Mouse (Mus musculus) midbrain, postnatal 0 days (tissue): Measurements from ENCODE around the gene Edc4. TPM values are rescaled to one million over a fixed set of nuclear protein-coding genes. Genes with fewer than 3 reads are reported as not detected.
A peak's percentile ranks its signal among the peaks of the same experiment; 100 is the strongest.

ENCODE experiments used
- ATAC-seq: fragments of 200-750 bp; cut with Nextera tagmentation; 2 replicates; pipeline ENCODE4 v1.8.0; 2017; ENCODE audit warnings: moderate number of reproducible peaks, mild to moderate bottlenecking, moderate TSS enrichment, moderate library complexity; ENCODE audit not compliant: low FRiP score
- DNase-seq: peaks from one replicate; pipeline ENCODE4 v3.0.0-alpha.2; 2015; ENCODE audit warnings: low spot score
- H3K27ac ChIP-seq: fragments of 300-500 bp; sonication (generic); 2 replicates; pipeline ENCODE4 v1.5.1; 2014; ENCODE audit warnings: low read depth, mild to moderate bottlenecking, low read length, mixed read lengths
- H3K27me3 ChIP-seq: fragments of 300-500 bp; sonication (generic); 2 replicates; pipeline ENCODE4 v1.6.1; 2014; ENCODE audit warnings: low read length, control low read depth, mixed read lengths; ENCODE audit not compliant: insufficient read depth
- H3K36me3 ChIP-seq: fragments of 300-500 bp; sonication (generic); 2 replicates; pipeline ENCODE4 v1.6.1; 2014; ENCODE audit warnings: low read length, control low read depth, mixed read lengths; ENCODE audit not compliant: insufficient read depth
- H3K4me1 ChIP-seq: fragments of 300-500 bp; sonication (generic); 2 replicates; pipeline ENCODE4 v1.6.1; 2014; ENCODE audit warnings: mild to moderate bottlenecking, control low read depth, antibody characterized with exemption, low read length, mixed read lengths; ENCODE audit not compliant: insufficient read depth
- H3K4me2 ChIP-seq: fragments of 300-500 bp; sonication (generic); 2 replicates; pipeline ENCODE4 v1.6.1; 2014; ENCODE audit warnings: low read depth, mild to moderate bottlenecking, low read length, mixed read lengths; ENCODE audit not compliant: poor library complexity, severe bottlenecking
- H3K4me3 ChIP-seq: fragments of 300-500 bp; sonication (generic); 2 replicates; pipeline ENCODE4 v1.5.1; 2014; ENCODE audit warnings: low read depth, mild to moderate bottlenecking, low read length, moderate library complexity
- H3K9ac ChIP-seq: fragments of 300-500 bp; sonication (generic); replicated peaks from 2 replicates; pipeline ENCODE4 v1.6.1; 2014; ENCODE audit warnings: mild to moderate bottlenecking, low read length, moderate library complexity, mixed read lengths; ENCODE audit not compliant: poor library complexity, severe bottlenecking
- H3K9me3 ChIP-seq: fragments of 300-500 bp; sonication (generic); 2 replicates; pipeline ENCODE4 v1.6.1; 2016; ENCODE audit warnings: low read length, control low read depth
- CTCF ChIP-seq: IDR thresholded peaks from 2 replicates; pipeline ENCODE4 v1.5.1; 2016; ENCODE audit warnings: antibody characterized with exemption, mild to moderate bottlenecking
- WGBS: fragments of 180-500 bp; shearing (Covaris S2); extraction: QIAGEN DNeasy Blood & Tissue Kit; methylation state at CpG from one replicate; pipeline ENCODE4 v1.1.7; 2014; 5-methylcytosine and 5-hydroxymethylcytosine counted together
- polyA plus RNA-seq: library from polyadenylated mRNA; unstranded; fragments of >200 nt; fragmentation: Nextera tagmentation; extraction: Ambion mirVana; gene quantifications from 2 replicates; pipeline ENCODE4 v1.2.1, GENCODE M21; 2015
- total RNA-seq: library from RNA; depleted of rRNA; stranded (reverse); fragments of >200 nt; gene quantifications from 2 replicates; pipeline ENCODE4 v1.2.3, GENCODE M21; 2014

Edc4 gene
- total and polyA plus RNA-seq, 2 experiments from 2014 or later: 45.4 to 125 TPM

DNA sequence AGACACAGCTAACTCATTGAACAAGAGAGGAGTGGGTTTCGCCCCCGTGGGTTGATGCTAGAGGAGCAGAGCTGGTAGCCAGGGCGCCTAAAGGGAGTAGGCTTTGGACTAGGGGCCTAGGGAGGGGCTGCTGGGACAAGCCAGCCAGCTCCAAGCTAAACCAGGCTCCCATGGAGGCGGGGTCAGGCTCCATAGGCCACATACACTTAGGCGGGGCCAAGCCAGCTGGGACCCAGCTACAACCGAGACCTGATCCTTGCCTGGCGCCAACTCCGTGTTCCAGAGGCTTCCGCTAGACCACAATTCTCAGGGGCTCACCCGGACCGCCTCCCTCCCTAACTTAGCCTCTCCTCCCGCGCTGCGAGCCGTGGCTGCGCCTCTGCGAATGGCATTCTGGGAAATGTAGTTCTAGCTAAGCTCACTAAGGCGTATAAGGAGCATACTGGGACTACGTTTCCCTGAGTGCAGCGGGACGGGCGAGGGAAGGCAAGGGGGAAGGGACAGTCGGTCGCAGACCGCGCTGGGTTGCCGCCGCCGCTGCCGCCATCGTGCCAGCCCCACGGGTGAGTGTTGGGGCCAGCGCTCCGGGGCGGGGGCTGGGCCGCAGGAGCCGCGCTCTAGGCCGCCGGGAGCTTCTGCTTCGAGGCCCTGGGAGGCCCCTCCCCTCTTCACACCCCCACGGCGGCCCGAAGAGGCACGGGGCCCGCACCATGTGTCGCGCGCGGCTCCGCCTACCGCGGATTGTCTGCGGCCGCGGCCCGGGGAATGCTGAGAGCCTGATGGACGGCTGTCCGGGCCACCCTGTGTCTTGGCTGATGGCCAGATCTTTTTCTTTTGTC, 20.3 kb upstream of the Edc4 start, which contains the start of gene Nutf2:
Nutf2 (plus strand) TSS at position 438 of the 839 bp plus-strand sequence.
- under 1% methylated on average over 44 of the region's 59 CpGs for WGBS
- peak within 1 kb of the TSS; percentile 93 for H3K9ac ChIP-seq
- H3K4me1 ChIP-seq: peaks cover 23% of the 10 kb centered on the region
- peak; percentile 5; the same call in 1 of the 2 replicates for TF ChIP-seq CTCF
- H3K27me3 ChIP-seq: no peaks in the 10 kb centered on the region
- ATAC-seq: peak; percentile 96
- peak within 1 kb of the TSS; percentile 86 for H3K27ac ChIP-seq
- no peaks in the 10 kb centered on the region for H3K36me3 ChIP-seq
- peak; percentile 99 for DNase-seq
- peak within 1 kb of the TSS; percentile 59 for H3K4me3 ChIP-seq
- peak within 1 kb of the TSS; percentile 91 for H3K4me2 ChIP-seq
- H3K9me3 ChIP-seq: no peaks in the 10 kb centered on the region

DNA sequence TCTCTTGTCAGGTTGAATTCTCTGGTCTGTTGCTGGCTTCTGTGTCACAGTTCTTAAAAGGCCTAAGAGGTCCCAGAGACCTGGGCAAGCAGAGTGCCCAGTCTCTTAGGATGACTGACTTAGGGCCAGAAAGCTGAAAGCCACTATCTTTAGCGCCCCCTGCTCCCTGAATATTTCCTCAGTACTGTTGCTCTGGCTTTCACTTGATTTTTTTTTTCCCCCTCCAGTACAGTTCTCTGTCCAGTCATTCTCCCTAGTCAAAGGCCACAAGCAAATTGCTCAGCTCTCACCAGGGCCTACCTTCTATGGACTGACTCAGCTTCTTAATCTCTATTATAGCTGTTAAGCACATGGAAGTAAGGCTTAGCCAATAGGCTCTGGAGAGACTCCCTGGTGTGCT, 18.7 kb upstream of the Edc4 start:
- TF ChIP-seq CTCF: peak; percentile 48

DNA sequence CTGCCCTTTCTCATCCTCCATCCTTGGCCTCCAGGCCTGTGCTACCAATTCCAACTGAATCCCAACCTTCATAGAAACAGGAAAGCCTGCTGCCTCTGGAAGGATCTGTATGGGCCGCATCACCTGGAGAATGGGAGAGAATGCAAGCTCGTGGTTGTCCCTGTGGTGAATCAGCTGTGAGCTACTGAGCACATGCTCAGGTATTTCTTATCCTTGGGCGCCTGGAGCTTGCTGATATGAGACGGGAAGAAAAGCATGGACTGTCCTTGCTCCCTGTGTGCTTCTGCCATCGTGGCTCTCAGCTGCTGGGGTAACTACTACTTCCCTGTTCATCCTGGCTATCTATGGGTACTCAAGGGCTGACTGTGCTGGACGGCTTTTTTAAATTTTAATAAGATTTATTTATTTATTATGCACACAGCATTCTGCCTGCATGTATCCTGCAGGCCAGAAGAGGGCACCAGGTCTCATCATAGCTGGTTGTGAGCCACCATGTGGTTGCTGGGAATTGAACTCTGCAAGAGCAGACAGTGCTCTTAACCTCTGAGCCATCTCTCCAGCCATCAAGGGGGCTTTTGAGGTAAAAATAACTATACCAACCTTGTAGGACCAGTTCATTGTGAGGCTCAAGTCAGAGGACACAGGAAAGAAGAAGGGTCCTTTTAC, 14.2 kb upstream of the Edc4 start:
- peak; percentile 63 for TF ChIP-seq CTCF
- Histone ChIP-seq H3K4me3 (no peak overlapping the region), H3K9ac (no peak overlapping the region), H3K4me2 (no peak overlapping the region), H3K27me3 (no peaks in the 10 kb centered on the region), H3K36me3 (peaks cover 12% of the 10 kb centered on the region; the same call in 1 of the 2 replicates), H3K4me1 (peaks cover 11% of the 10 kb centered on the region), H3K9me3 (no peaks in the 10 kb centered on the region), H3K27ac (no peak overlapping the region)
- no peak for DNase-seq
- 81% methylated on average over 6 of the region's 6 CpGs for WGBS
- no peak for ATAC-seq

More for the DNA sequence above, 18.7 kb upstream of the Edc4 start:
- Histone ChIP-seq H3K27ac (no peak overlapping the region), H3K9me3 (no peaks in the 10 kb centered on the region), H3K9ac (peak overlapping the region; percentile 93; the same call in 1 of the 2 replicates), H3K27me3 (no peaks in the 10 kb centered on the region), H3K4me2 (peak overlapping the region; percentile 91), H3K4me3 (peak overlapping the region; percentile 59; the same call in 1 of the 2 replicates), H3K4me1 (peaks cover 17% of the 10 kb centered on the region), H3K36me3 (peaks cover 4% of the 10 kb centered on the region; the same call in 1 of the 2 replicates)
- 5% methylated on average over 1 of the region's 1 CpGs for WGBS
- ATAC-seq: no peak
- DNase-seq: peak; percentile 33

DNA sequence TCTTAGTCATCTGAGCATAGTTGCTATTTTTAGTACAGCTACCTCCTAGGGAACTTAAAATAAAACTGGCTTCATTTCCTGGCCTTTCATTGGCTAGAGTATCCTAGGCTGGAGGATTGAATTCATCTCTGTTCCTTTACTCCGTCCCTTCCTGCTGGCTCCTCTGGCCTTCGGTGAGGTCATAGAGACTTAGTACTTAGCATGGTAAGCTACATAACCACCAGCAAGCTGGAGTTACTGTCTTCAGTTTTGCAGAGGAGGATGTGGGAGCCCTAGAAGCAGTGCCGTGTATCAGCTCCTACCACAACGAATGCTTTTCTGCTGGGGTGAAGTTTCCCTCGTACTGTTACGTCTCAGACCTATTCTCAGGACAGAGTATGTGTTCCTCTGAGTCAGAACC, 6.4 kb upstream of the Edc4 start:
- H3K4me2 ChIP-seq: no peak overlapping the region
- H3K36me3 ChIP-seq: peaks cover 40% of the 10 kb centered on the region
- no peaks in the 10 kb centered on the region for H3K27me3 ChIP-seq
- no peak for TF ChIP-seq CTCF
- WGBS: 90% methylated on average over 6 of the region's 6 CpGs
- no peak overlapping the region for H3K27ac ChIP-seq
- no peak overlapping the region for H3K9ac ChIP-seq
- ATAC-seq (no peak), DNase-seq (no peak)
- H3K9me3 ChIP-seq: no peaks in the 10 kb centered on the region
- no peak overlapping the region for H3K4me3 ChIP-seq
- H3K4me1 ChIP-seq: no peaks in the 10 kb centered on the region

DNA sequence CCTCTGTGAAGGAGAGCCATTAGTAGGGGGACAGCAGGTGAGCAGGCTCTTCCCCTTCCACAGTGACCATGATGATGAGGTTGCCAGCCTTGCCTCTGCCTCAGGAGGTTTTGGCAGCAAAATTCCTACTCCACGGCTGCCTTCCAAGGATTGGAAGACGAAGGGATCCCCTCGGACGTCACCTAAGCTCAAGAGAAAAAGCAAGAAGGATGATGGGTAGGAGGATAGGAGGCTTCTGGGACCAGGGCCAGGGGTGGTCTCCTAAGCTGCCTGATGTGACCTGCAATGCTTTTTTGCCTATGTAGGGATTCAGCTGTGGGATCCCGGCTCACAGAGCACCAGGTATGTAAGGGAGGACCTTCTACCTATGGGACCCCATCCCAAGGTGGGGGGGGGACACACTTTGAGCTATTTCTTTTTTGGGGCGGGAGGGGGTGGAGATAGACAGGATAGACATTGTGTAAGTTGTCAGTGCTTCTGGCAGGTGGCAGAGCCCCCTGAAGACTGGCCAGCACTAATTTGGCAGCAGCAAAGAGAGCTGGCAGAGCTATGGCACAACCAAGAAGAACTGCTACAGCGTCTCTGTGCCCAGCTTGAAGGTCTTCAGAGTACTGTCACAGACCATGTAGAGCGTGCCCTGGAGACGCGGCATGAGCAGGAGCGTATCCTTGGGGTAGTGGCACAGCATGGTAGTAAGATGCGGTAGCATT, 9.2 kb downstream of the Edc4 start:
- ATAC-seq: no peak
- no peaks in the 10 kb centered on the region for H3K4me1 ChIP-seq
- H3K36me3 ChIP-seq: peaks cover 86% of the 10 kb centered on the region
- no peak overlapping the region for H3K4me2 ChIP-seq
- H3K9me3 ChIP-seq: no peaks in the 10 kb centered on the region
- no peak for DNase-seq
- no peak overlapping the region for H3K27ac ChIP-seq
- H3K9ac ChIP-seq: no peak overlapping the region
- no peak for TF ChIP-seq CTCF
- H3K4me3 ChIP-seq: no peak overlapping the region
- WGBS: 91% methylated on average over 12 of the region's 12 CpGs
- H3K27me3 ChIP-seq: no peaks in the 10 kb centered on the region
